ENCODE assay signal across 9 mouse cellular contexts in genomic region chr12:76341080-76341479, GRCm38 (mm10). TPM values are rescaled to one million over a fixed set of nuclear protein-coding genes. Genes with fewer than 3 reads are reported as not detected.
DNase-seq lines count a peak whose midpoint lies in the region; ATAC-seq and TF ChIP-seq lines count a peak whose summit lies in the region.
"Had no signal": no experiment of that assay in that cellular context is flagged by ENCODE, and none has a peak within 500 bp of the region (broad histone marks: within the 10 kb centered on the region; RNA-seq: fewer than 3 reads in every experiment).

No protein-coding gene starts in this region.

- peak; percentile 68 for DNase-seq in heart, postnatal 0 days (ENCODE audit: low spot score)
- no peak for DNase-seq in heart, postnatal 25 days (ENCODE audit: low spot score)
- DNase-seq in CD4-positive, CD25-positive, alpha-beta regulatory T cell, adult 2 months (ENCODE audit: low read depth, low spot score) = peak; percentile 78
- DNase-seq in adrenal gland, adult 2 months = peak; percentile 39
- DNase-seq in embryonic facial prominence, embryonic 10.5 days (ENCODE audit: low spot score) = peak; percentile 38
- peak; percentile 73 for DNase-seq in kidney, postnatal 10 days
- DNase-seq in lung, postnatal 25 days (ENCODE audit: low spot score) = peak; percentile 72

- ATAC-seq in heart, postnatal 0 days (ENCODE audit: insufficient read depth, low read depth) = no peak
- ATAC-seq in stomach, embryonic 16.5 days (ENCODE audit: insufficient read depth, low FRiP score) = 0 out of 2 replicates have a peak, but pooled peaks have one; percentile 44

- no peaks in the 10 kb centered on the region for H3K9me3 ChIP-seq in heart, postnatal 0 days (replicated peaks; ENCODE audit: control insufficient read depth, low read length)
- no peaks in the 10 kb centered on the region for H3K9me3 ChIP-seq in embryonic facial prominence, embryonic 10.5 days
- H3K9me3 ChIP-seq in stomach, embryonic 16.5 days (replicated peaks; ENCODE audit: control insufficient read depth, low read length) = no peaks in the 10 kb centered on the region
- H3K9me3 ChIP-seq: embryonic facial prominence, embryonic 12.5 days had no signal

- H3K9ac ChIP-seq in heart, postnatal 0 days (replicated peaks; ENCODE audit: low read depth, low read length) = no peak overlapping the region
- H3K9ac ChIP-seq in stomach, embryonic 16.5 days (ENCODE audit: low read length) = no peak overlapping the region
- H3K9ac ChIP-seq: embryonic facial prominence, embryonic 12.5 days had no signal

- no peak overlapping the region for H3K27ac ChIP-seq in heart, postnatal 0 days (ENCODE audit: low read depth)
- no peak overlapping the region for H3K27ac ChIP-seq in embryonic facial prominence, embryonic 10.5 days (replicated peaks)
- no peak overlapping the region for H3K27ac ChIP-seq in stomach, embryonic 16.5 days (ENCODE audit: low read length)
- H3K27ac ChIP-seq: embryonic facial prominence, embryonic 12.5 days had no signal

- no peaks in the 10 kb centered on the region for H3K4me1 ChIP-seq in heart, postnatal 0 days (ENCODE audit: control insufficient read depth, insufficient read depth)
- no peaks in the 10 kb centered on the region for H3K4me1 ChIP-seq in embryonic facial prominence, embryonic 10.5 days
- H3K4me1 ChIP-seq in stomach, embryonic 16.5 days (ENCODE audit: control insufficient read depth, insufficient read depth, low read length) = no peaks in the 10 kb centered on the region
- H3K4me1 ChIP-seq: embryonic facial prominence, embryonic 12.5 days had no signal

- H3K27me3 ChIP-seq in heart, postnatal 0 days (ENCODE audit: control insufficient read depth, insufficient read depth, low read length) = no peaks in the 10 kb centered on the region
- H3K27me3 ChIP-seq in embryonic facial prominence, embryonic 10.5 days (replicated peaks; ENCODE audit: low read depth, poor library complexity, severe bottlenecking) = no peaks in the 10 kb centered on the region
- H3K27me3 ChIP-seq in stomach, embryonic 16.5 days (ENCODE audit: control insufficient read depth, insufficient read depth, low read length) = no peaks in the 10 kb centered on the region
- H3K27me3 ChIP-seq: embryonic facial prominence, embryonic 12.5 days had no signal

- no peak for TF ChIP-seq EP300 in heart, postnatal 0 days (IDR thresholded peaks at IDR 0.05; ENCODE audit: low read depth)

- intact Hi-C loops in heart, postnatal 25 days (cut with DNase I) = loop anchor here (1.0 to 10.0 kb wide), 4 partner anchors 48 to 384 kb away; no protein-coding TSS in a partner anchor

- no peak overlapping the region for H3K4me3 ChIP-seq in heart, postnatal 0 days (ENCODE audit: low read depth, low read length)
- no peak overlapping the region for H3K4me3 ChIP-seq in embryonic facial prominence, embryonic 10.5 days
- no peak overlapping the region for H3K4me3 ChIP-seq in stomach, embryonic 16.5 days (replicated peaks; ENCODE audit: low read length)
- H3K4me3 ChIP-seq: embryonic facial prominence, embryonic 12.5 days had no signal

- 4% methylated on average over 4 of the region's 4 CpGs for WGBS in heart, postnatal 0 days
- 9% methylated on average over 4 of the region's 4 CpGs for WGBS in embryonic facial prominence, embryonic 10.5 days
- 4% methylated on average over 4 of the region's 4 CpGs for WGBS in stomach, embryonic 16.5 days

- H3K36me3 ChIP-seq in heart, postnatal 0 days (replicated peaks; ENCODE audit: control insufficient read depth, insufficient read depth, low read length) = no peaks in the 10 kb centered on the region; the same call in none of the 2 replicates
- peaks cover 8% of the 10 kb centered on the region; the same call in 1 of the 2 replicates for H3K36me3 ChIP-seq in embryonic facial prominence, embryonic 10.5 days (replicated peaks)
- no peaks in the 10 kb centered on the region for H3K36me3 ChIP-seq in stomach, embryonic 16.5 days (ENCODE audit: control insufficient read depth, insufficient read depth, low read length)
- H3K36me3 ChIP-seq: embryonic facial prominence, embryonic 12.5 days had no signal

- H3K4me2 ChIP-seq in heart, postnatal 0 days (ENCODE audit: low read depth, low read length) = no peak overlapping the region
- no peak overlapping the region for H3K4me2 ChIP-seq in stomach, embryonic 16.5 days (ENCODE audit: low read depth, low read length)
- H3K4me2 ChIP-seq: embryonic facial prominence, embryonic 12.5 days had no signal

- peak; percentile 77 for TF ChIP-seq CTCF in heart, postnatal 0 days (IDR thresholded peaks at IDR 0.05; ENCODE audit: low read depth)

RNA-seq across cellular contexts. Expression of gene Akap5, which starts 16.4 kb away (rescaled TPM):
- 0.50 and 3.7 TPM in 2 replicates for total RNA-seq in heart, postnatal 0 days (2014; rRNA removed; ENCODE audit: low replicate concordance)
- polyA plus RNA-seq in heart, postnatal 0 days (2015; fragmentation: Nextera tagmentation; extraction: Ambion mirVana) = 1.1 TPM in 2 replicates
- 1 to 10 TPM; 2.1 to 2.7 TPM for total RNA-seq in heart, postnatal 25 days (2021)
- total RNA-seq in adrenal gland, adult 2 months (2021) = under 1 TPM; 0.29 to 0.76 TPM
- polyA plus RNA-seq in adrenal gland, adult 2 months (2012; rRNA removed) = 0.07 TPM in 2 replicates
- 2.3 and 2.7 TPM in 2 replicates for polyA plus RNA-seq in embryonic facial prominence, embryonic 10.5 days (2016; fragmentation: Nextera tagmentation; extraction: Ambion mirVana)
- 4.8 TPM in 2 replicates for polyA plus RNA-seq in stomach, embryonic 16.5 days (2015; fragmentation: Nextera tagmentation; extraction: Ambion mirVana)

RNA-seq across cellular contexts. Expression of gene Zbtb25, which starts 28.3 kb away (rescaled TPM):
- total RNA-seq in heart, postnatal 0 days (2014; rRNA removed; ENCODE audit: low replicate concordance) = 8.1 and 26.1 TPM in 2 replicates
- 8.6 and 10.4 TPM in 2 replicates for polyA plus RNA-seq in heart, postnatal 0 days (2015; fragmentation: Nextera tagmentation; extraction: Ambion mirVana)
- 1 to 10 TPM; 6.7 to 7.8 TPM for total RNA-seq in heart, postnatal 25 days (2021)
- total RNA-seq in adrenal gland, adult 2 months (2021) = 1 to 10 TPM; 6.9 to 9.4 TPM
- polyA plus RNA-seq in adrenal gland, adult 2 months (2012; rRNA removed) = 4.9 and 6.0 TPM in 2 replicates
- 14.6 and 17.7 TPM in 2 replicates for polyA plus RNA-seq in embryonic facial prominence, embryonic 10.5 days (2016; fragmentation: Nextera tagmentation; extraction: Ambion mirVana)
- 11.0 and 12.0 TPM in 2 replicates for polyA plus RNA-seq in stomach, embryonic 16.5 days (2015; fragmentation: Nextera tagmentation; extraction: Ambion mirVana)

RNA-seq across cellular contexts. Expression of gene Zbtb1, which starts 29.0 kb away (rescaled TPM):
- 2.8 and 5.0 TPM in 2 replicates for total RNA-seq in heart, postnatal 0 days (2014; rRNA removed; ENCODE audit: low replicate concordance)
- 4.4 and 4.6 TPM in 2 replicates for polyA plus RNA-seq in heart, postnatal 0 days (2015; fragmentation: Nextera tagmentation; extraction: Ambion mirVana)
- total RNA-seq in heart, postnatal 25 days (2021) = 1 to 10 TPM; 3.5 to 4.2 TPM
- 1 to 10 TPM; 5.0 to 5.5 TPM for total RNA-seq in adrenal gland, adult 2 months (2021)
- polyA plus RNA-seq in adrenal gland, adult 2 months (2012; rRNA removed) = 2.3 and 2.4 TPM in 2 replicates
- 9.4 and 10.0 TPM in 2 replicates for polyA plus RNA-seq in embryonic facial prominence, embryonic 10.5 days (2016; fragmentation: Nextera tagmentation; extraction: Ambion mirVana)
- 8.4 and 8.7 TPM in 2 replicates for polyA plus RNA-seq in stomach, embryonic 16.5 days (2015; fragmentation: Nextera tagmentation; extraction: Ambion mirVana)
